Mouse (Mus musculus): ENCODE data around the gene Galt.

GRCm38 (mm10) chr4:41739260-41739659 is 15.8 kb upstream of the Galt start:
- TF ChIP-seq POLR2A (IDR thresholded peaks at IDR 0.05; ENCODE audit: low read depth, low read length) (no peak), CTCF (conservative IDR thresholded peaks at IDR 0.05; ENCODE audit: insufficient read depth, insufficient read length, low read depth, low read length) (no peak)
